Mouse (Mus musculus): Measurements from ENCODE around the gene Pfdn5. TPM values are rescaled to one million over a fixed set of nuclear protein-coding genes. Genes with fewer than 3 reads are reported as not detected.
A peak's percentile ranks its signal among the peaks of the same experiment; 100 is the strongest.

The Pfdn5 gene
- polyA plus RNA-seq, 1 experiment from 2014 or later = 368 TPM

- no peaks in the 10 kb centered on the region for H3K36me3 ChIP-seq
- H3K4me3 ChIP-seq = peak overlapping the region; percentile 13; the same call in 1 of the 2 replicates
- no peak for ATAC-seq (ENCODE audit: borderline replicate concordance, extremely low read depth, low FRiP score, low TSS enrichment)
- H3K27ac ChIP-seq = no peak overlapping the region
- WGBS = 3% methylated on average over 25 of the region's 25 CpGs
- peaks cover 49% of the 10 kb centered on the region for H3K4me1 ChIP-seq
- H3K9me3 ChIP-seq = no peaks in the 10 kb centered on the region
- H3K27me3 ChIP-seq = peaks cover 26% of the 10 kb centered on the region
- peak overlapping the region; percentile 31 for H3K9ac ChIP-seq
- H3K4me2 ChIP-seq = peak overlapping the region; percentile 50
Measured at GRCm38 (mm10) chr15:102358126-102358525, 32.2 kb downstream of the Pfdn5 start.

GRCm38 (mm10) chr15:102358834-102359233 is 32.9 kb downstream of the Pfdn5 start:
- H3K9me3 ChIP-seq = no peaks in the 10 kb centered on the region
- WGBS = 30% methylated on average over 5 of the region's 5 CpGs
- H3K4me2 ChIP-seq = peak overlapping the region; percentile 50; the same call in 1 of the 2 replicates
- no peak overlapping the region for H3K27ac ChIP-seq
- H3K9ac ChIP-seq = 0 out of 2 replicates have a peak overlapping the region, but pooled peaks have one; percentile 31
- H3K4me1 ChIP-seq = peaks cover 49% of the 10 kb centered on the region
- peaks cover 26% of the 10 kb centered on the region for H3K27me3 ChIP-seq
- H3K4me3 ChIP-seq = no peak overlapping the region
- no peaks in the 10 kb centered on the region for H3K36me3 ChIP-seq
- ATAC-seq (ENCODE audit: borderline replicate concordance, extremely low read depth, low FRiP score, low TSS enrichment) = no peak

GRCm38 (mm10) chr15:102362648-102363047 is 36.7 kb downstream of the Pfdn5 start:
- Histone ChIP-seq H3K36me3 (no peaks in the 10 kb centered on the region), H3K9me3 (no peaks in the 10 kb centered on the region), H3K27ac (peak overlapping the region; percentile 19; the same call in 1 of the 2 replicates), H3K4me1 (peaks cover 27% of the 10 kb centered on the region), H3K9ac (peak overlapping the region; percentile 16; the same call in 1 of the 2 replicates), H3K4me3 (peak overlapping the region; percentile 13), H3K27me3 (peaks cover 26% of the 10 kb centered on the region), H3K4me2 (peak overlapping the region; percentile 45)
- peak; percentile 15; the same call in 1 of the 2 replicates for ATAC-seq (ENCODE audit: borderline replicate concordance, extremely low read depth, low FRiP score, low TSS enrichment)
- 7% methylated on average over 14 of the region's 14 CpGs for WGBS

- no peaks in the 10 kb centered on the region for H3K36me3 ChIP-seq
- H3K9me3 ChIP-seq = no peaks in the 10 kb centered on the region
- H3K4me2 ChIP-seq = no peak overlapping the region
- no peak for ATAC-seq (ENCODE audit: borderline replicate concordance, extremely low read depth, low FRiP score, low TSS enrichment)
- H3K27ac ChIP-seq = no peak overlapping the region
- WGBS = 85% methylated on average over 1 of the region's 1 CpGs
- H3K4me3 ChIP-seq = no peak overlapping the region
- peaks cover 12% of the 10 kb centered on the region for H3K27me3 ChIP-seq
- no peak overlapping the region for H3K9ac ChIP-seq
- H3K4me1 ChIP-seq = peaks cover 13% of the 10 kb centered on the region
Measured at GRCm38 (mm10) chr15:102364678-102365077, 38.8 kb downstream of the Pfdn5 start.

- peak overlapping the region; percentile 29 for H3K9ac ChIP-seq
- peaks cover 25% of the 10 kb centered on the region for H3K4me1 ChIP-seq
- H3K4me3 ChIP-seq = peak overlapping the region; percentile 14; the same call in 1 of the 2 replicates
- H3K27me3 ChIP-seq = peaks cover 22% of the 10 kb centered on the region
- ATAC-seq (ENCODE audit: borderline replicate concordance, extremely low read depth, low FRiP score, low TSS enrichment) = no peak
- no peaks in the 10 kb centered on the region for H3K9me3 ChIP-seq
- H3K4me2 ChIP-seq = peak overlapping the region; percentile 52
- H3K27ac ChIP-seq = no peak overlapping the region
- H3K36me3 ChIP-seq = no peaks in the 10 kb centered on the region
- 11% methylated on average over 7 of the region's 7 CpGs for WGBS
Measured at GRCm38 (mm10) chr15:102366238-102366637, 40.3 kb downstream of the Pfdn5 start.

- WGBS = 7% methylated on average over 15 of the region's 15 CpGs
- ATAC-seq (ENCODE audit: borderline replicate concordance, extremely low read depth, low FRiP score, low TSS enrichment) = no peak
- H3K9me3 ChIP-seq = no peaks in the 10 kb centered on the region
- no peaks in the 10 kb centered on the region for H3K36me3 ChIP-seq
- H3K4me3 ChIP-seq = peak within 1 kb of the TSS; percentile 14
- H3K4me2 ChIP-seq = peak within 1 kb of the TSS; percentile 52
- peaks cover 22% of the 10 kb centered on the region for H3K27me3 ChIP-seq
- peaks cover 25% of the 10 kb centered on the region for H3K4me1 ChIP-seq
- H3K27ac ChIP-seq = no peak within 1 kb of the TSS
- peak within 1 kb of the TSS; percentile 29 for H3K9ac ChIP-seq
Measured at GRCm38 (mm10) chr15:102366733-102367344, 40.9 kb downstream of the Pfdn5 start, which contains the start of gene Sp7. Gene Sp7 (minus strand): TSS chr15:102367182.

GRCm38 (mm10) chr15:102369972-102370371 is 44.1 kb downstream of the Pfdn5 start:
- Histone ChIP-seq H3K9ac (no peak overlapping the region), H3K4me1 (peaks cover 17% of the 10 kb centered on the region), H3K27me3 (peaks cover 19% of the 10 kb centered on the region), H3K9me3 (no peaks in the 10 kb centered on the region), H3K36me3 (no peaks in the 10 kb centered on the region), H3K4me3 (no peak overlapping the region), H3K27ac (no peak overlapping the region), H3K4me2 (peak overlapping the region; percentile 39)
- no peak for ATAC-seq (ENCODE audit: borderline replicate concordance, extremely low read depth, low FRiP score, low TSS enrichment)
- 13% methylated on average over 13 of the region's 13 CpGs for WGBS

GRCm38 (mm10) chr15:102370727-102371126 is 44.8 kb downstream of the Pfdn5 start:
- ATAC-seq (ENCODE audit: borderline replicate concordance, extremely low read depth, low FRiP score, low TSS enrichment) = peak; percentile 58
- Histone ChIP-seq H3K4me3 (no peak overlapping the region), H3K27ac (no peak overlapping the region), H3K36me3 (no peaks in the 10 kb centered on the region), H3K27me3 (peaks cover 12% of the 10 kb centered on the region; the same call in 1 of the 2 replicates), H3K9ac (peak overlapping the region; percentile 19; the same call in 1 of the 2 replicates), H3K4me1 (peaks cover 17% of the 10 kb centered on the region), H3K4me2 (peak overlapping the region; percentile 39), H3K9me3 (no peaks in the 10 kb centered on the region)
- WGBS = 10% methylated on average over 10 of the region's 10 CpGs

GRCm38 (mm10) chr15:102376453-102377162 is 50.7 kb downstream of the Pfdn5 start:
- under 1% methylated on average over 43 of the region's 43 CpGs for WGBS
- Histone ChIP-seq H3K4me3 (peak overlapping the region; percentile 67), H3K4me1 (peaks cover 17% of the 10 kb centered on the region), H3K27ac (peak overlapping the region; percentile 76), H3K4me2 (peak overlapping the region; percentile 99), H3K9me3 (no peaks in the 10 kb centered on the region), H3K36me3 (no peaks in the 10 kb centered on the region), H3K27me3 (no peaks in the 10 kb centered on the region), H3K9ac (peak overlapping the region; percentile 72)
- peak; percentile 86 for ATAC-seq (ENCODE audit: borderline replicate concordance, extremely low read depth, low FRiP score, low TSS enrichment)

GRCm38 (mm10) chr15:102377163-102377543 is 51.2 kb downstream of the Pfdn5 start:
- Histone ChIP-seq H3K36me3 (no peaks in the 10 kb centered on the region), H3K9ac (peak overlapping the region; percentile 72), H3K4me3 (peak overlapping the region; percentile 67), H3K9me3 (no peaks in the 10 kb centered on the region), H3K27me3 (no peaks in the 10 kb centered on the region), H3K27ac (peak overlapping the region; percentile 76), H3K4me2 (peak overlapping the region; percentile 99), H3K4me1 (peaks cover 20% of the 10 kb centered on the region)
- peak; percentile 82 for ATAC-seq (ENCODE audit: borderline replicate concordance, extremely low read depth, low FRiP score, low TSS enrichment)
- WGBS = 0% methylated on average over 7 of the region's 7 CpGs

GRCm38 (mm10) chr15:102377810-102378262 is 51.9 kb downstream of the Pfdn5 start:
- Histone ChIP-seq H3K4me3 (peak overlapping the region; percentile 67; the same call in 1 of the 2 replicates), H3K4me2 (peak overlapping the region; percentile 99), H3K9me3 (no peaks in the 10 kb centered on the region), H3K27ac (peak overlapping the region; percentile 80), H3K36me3 (no peaks in the 10 kb centered on the region), H3K4me1 (peaks cover 20% of the 10 kb centered on the region), H3K27me3 (no peaks in the 10 kb centered on the region), H3K9ac (peak overlapping the region; percentile 27)
- ATAC-seq (ENCODE audit: borderline replicate concordance, extremely low read depth, low FRiP score, low TSS enrichment) = peak; percentile 53
- WGBS = 7% methylated on average over 10 of the region's 10 CpGs

Measured in lung, embryonic 15.5 days (tissue).